Mouse (Mus musculus): ENCODE measurements at regions not wholly inside any gene's neighbourhood (a gene's known extent, or its start where the extent isn't known, plus 50 kb on each side); places are given as distances from the start of the nearest gene placed in this dataset.

- no peak for DNase-seq (ENCODE audit: extremely low spot score, low read depth, low spot score)
These were observed 896.8 kb downstream of the Tmem114 start for GRCm38 (mm10) chr16:7527923-7528776.

DNA sequence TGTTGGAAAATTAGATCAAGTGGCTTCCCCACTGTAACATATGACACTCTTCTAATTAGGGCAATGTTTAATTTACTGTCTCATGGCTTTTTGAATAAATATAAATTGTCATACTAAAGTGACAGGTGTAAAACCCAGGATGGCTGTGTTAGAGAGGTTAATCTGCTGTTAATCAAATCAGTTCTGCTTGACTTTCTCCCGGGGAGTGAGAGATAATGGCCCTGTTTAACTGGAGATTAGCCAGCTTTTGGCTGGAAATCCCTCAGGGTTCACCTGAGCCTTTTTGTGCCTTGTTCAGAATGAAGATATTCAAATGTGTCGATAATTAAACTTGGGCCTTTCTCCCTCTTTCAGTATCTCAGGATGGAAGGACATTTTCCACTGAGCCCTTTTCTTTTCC is 906.2 kb downstream of the Tmem114 start:
- DNase-seq (ENCODE audit: extremely low spot score, low read depth, low spot score) = no peak
